Mouse (Mus musculus) hindbrain, postnatal 0 days (tissue): ENCODE data around the gene Wwox. TPM values are rescaled to one million over a fixed set of nuclear protein-coding genes. Genes with fewer than 3 reads are reported as not detected.

Source experiments
- ATAC-seq: fragments of 200-750 bp; cut with Nextera tagmentation; 2 replicates; pipeline ENCODE4 v1.8.0; 2017; ENCODE audit warnings: mild to moderate bottlenecking, moderate TSS enrichment, moderate library complexity
- DNase-seq: peaks from one replicate; pipeline ENCODE4 v3.0.0-alpha.2; 2015; ENCODE audit warnings: low spot score
- H3K27ac ChIP-seq: fragments of 300-500 bp; sonication (generic); 2 replicates; pipeline ENCODE4 v1.5.1; 2014; ENCODE audit warnings: mild to moderate bottlenecking
- H3K27me3 ChIP-seq: fragments of 300-500 bp; sonication (generic); 2 replicates; pipeline ENCODE4 v1.6.1; 2014; ENCODE audit warnings: low read length, mixed read lengths; ENCODE audit not compliant: insufficient read depth
- H3K36me3 ChIP-seq: fragments of 300-500 bp; sonication (generic); 2 replicates; pipeline ENCODE4 v1.6.1; 2014; ENCODE audit warnings: low read length, mixed read lengths; ENCODE audit not compliant: insufficient read depth
- H3K4me1 ChIP-seq: fragments of 300-500 bp; sonication (generic); 2 replicates; pipeline ENCODE4 v1.6.1; 2014; ENCODE audit warnings: antibody characterized with exemption, low read length, mixed read lengths; ENCODE audit not compliant: insufficient read depth
- H3K4me2 ChIP-seq: fragments of 300-500 bp; sonication (generic); 2 replicates; pipeline ENCODE4 v1.6.1; 2014; ENCODE audit warnings: low read depth, mild to moderate bottlenecking, low read length, moderate library complexity, mixed read lengths
- H3K4me3 ChIP-seq: fragments of 300-500 bp; sonication (generic); 2 replicates; pipeline ENCODE4 v1.5.1; 2014; ENCODE audit warnings: low read length
- H3K9ac ChIP-seq: fragments of 300-500 bp; sonication (generic); replicated peaks from 2 replicates; pipeline ENCODE4 v1.6.1; 2014; ENCODE audit warnings: mild to moderate bottlenecking, low read length, moderate library complexity, mixed read lengths
- H3K9me3 ChIP-seq: fragments of 300-500 bp; sonication (generic); 2 replicates; pipeline ENCODE4 v1.6.1; 2016; ENCODE audit warnings: low read length, mixed read lengths
- CTCF ChIP-seq: IDR thresholded peaks from 2 replicates; pipeline ENCODE4 v1.5.1; 2016; ENCODE audit warnings: antibody characterized with exemption, control low read depth, low read depth
- WGBS: fragments of 180-500 bp; shearing (Covaris S2); extraction: QIAGEN DNeasy Blood & Tissue Kit; methylation state at CpG from one replicate; pipeline ENCODE4 v1.1.7; 2014; 5-methylcytosine and 5-hydroxymethylcytosine counted together
- polyA plus RNA-seq: library from polyadenylated mRNA; unstranded; fragments of >200 nt; fragmentation: Nextera tagmentation; extraction: Ambion mirVana; gene quantifications from 2 replicates; pipeline ENCODE4 v1.2.1, GENCODE M21; 2015
- total RNA-seq: library from RNA; depleted of rRNA; stranded (reverse); fragments of >200 nt; gene quantifications from 2 replicates; pipeline ENCODE4 v1.2.3, GENCODE M21; 2014

Wwox gene
- total and polyA plus RNA-seq, 2 experiments from 2014 or later: 17.1 to 19.8 TPM

DNA sequence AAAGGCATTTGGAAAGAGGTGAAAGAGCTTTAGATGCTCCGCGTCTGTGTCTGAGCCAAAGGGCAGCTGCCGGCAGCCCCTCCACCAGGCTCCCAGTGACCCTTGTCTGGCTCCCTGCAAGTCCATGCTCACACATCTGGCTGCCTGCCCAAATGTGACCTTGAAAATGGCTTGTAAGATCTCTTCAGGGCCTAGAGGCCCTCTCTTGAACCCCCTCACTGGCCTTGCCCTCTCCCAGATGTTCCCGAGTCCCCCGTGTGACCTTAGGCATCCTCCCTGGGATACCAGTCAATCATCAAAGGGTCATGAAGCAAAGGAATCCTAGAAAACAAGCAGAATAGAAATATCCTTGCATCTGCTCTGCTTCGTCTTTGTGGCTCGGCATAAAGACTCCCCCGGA lies 567.1 kb downstream of the Wwox start:
- DNase-seq (no peak), ATAC-seq (no peak)
- Histone ChIP-seq H3K27ac (no peak overlapping the region), H3K4me1 (peaks cover 7% of the 10 kb centered on the region; the same call in 1 of the 2 replicates), H3K9ac (no peak overlapping the region), H3K9me3 (no peaks in the 10 kb centered on the region), H3K36me3 (no peaks in the 10 kb centered on the region), H3K4me2 (no peak overlapping the region), H3K27me3 (no peaks in the 10 kb centered on the region), H3K4me3 (no peak overlapping the region)
- 30% methylated on average over 8 of the region's 8 CpGs for WGBS
- no peak for TF ChIP-seq CTCF

GRCm38 (mm10) chr8:115007280-115007679 lies 567.8 kb downstream of the Wwox start:
- Histone ChIP-seq H3K27me3 (no peaks in the 10 kb centered on the region), H3K4me1 (peaks cover 7% of the 10 kb centered on the region; the same call in 1 of the 2 replicates), H3K27ac (no peak overlapping the region), H3K4me3 (no peak overlapping the region), H3K9me3 (no peaks in the 10 kb centered on the region), H3K9ac (no peak overlapping the region), H3K36me3 (no peaks in the 10 kb centered on the region), H3K4me2 (no peak overlapping the region)
- no peak for TF ChIP-seq CTCF
- DNase-seq: no peak
- WGBS: 35% methylated on average over 7 of the region's 7 CpGs
- no peak for ATAC-seq

GRCm38 (mm10) chr8:115008624-115009620 lies 569.5 kb downstream of the Wwox start:
- Histone ChIP-seq H3K4me3 (no peak overlapping the region), H3K36me3 (no peaks in the 10 kb centered on the region), H3K27me3 (no peaks in the 10 kb centered on the region), H3K27ac (no peak overlapping the region), H3K4me1 (peaks cover 7% of the 10 kb centered on the region; the same call in 1 of the 2 replicates), H3K9me3 (no peaks in the 10 kb centered on the region), H3K4me2 (no peak overlapping the region), H3K9ac (no peak overlapping the region)
- no peak for TF ChIP-seq CTCF
- WGBS: 66% methylated on average over 9 of the region's 9 CpGs
- DNase-seq (peak; percentile 44), ATAC-seq (no peak)

DNA sequence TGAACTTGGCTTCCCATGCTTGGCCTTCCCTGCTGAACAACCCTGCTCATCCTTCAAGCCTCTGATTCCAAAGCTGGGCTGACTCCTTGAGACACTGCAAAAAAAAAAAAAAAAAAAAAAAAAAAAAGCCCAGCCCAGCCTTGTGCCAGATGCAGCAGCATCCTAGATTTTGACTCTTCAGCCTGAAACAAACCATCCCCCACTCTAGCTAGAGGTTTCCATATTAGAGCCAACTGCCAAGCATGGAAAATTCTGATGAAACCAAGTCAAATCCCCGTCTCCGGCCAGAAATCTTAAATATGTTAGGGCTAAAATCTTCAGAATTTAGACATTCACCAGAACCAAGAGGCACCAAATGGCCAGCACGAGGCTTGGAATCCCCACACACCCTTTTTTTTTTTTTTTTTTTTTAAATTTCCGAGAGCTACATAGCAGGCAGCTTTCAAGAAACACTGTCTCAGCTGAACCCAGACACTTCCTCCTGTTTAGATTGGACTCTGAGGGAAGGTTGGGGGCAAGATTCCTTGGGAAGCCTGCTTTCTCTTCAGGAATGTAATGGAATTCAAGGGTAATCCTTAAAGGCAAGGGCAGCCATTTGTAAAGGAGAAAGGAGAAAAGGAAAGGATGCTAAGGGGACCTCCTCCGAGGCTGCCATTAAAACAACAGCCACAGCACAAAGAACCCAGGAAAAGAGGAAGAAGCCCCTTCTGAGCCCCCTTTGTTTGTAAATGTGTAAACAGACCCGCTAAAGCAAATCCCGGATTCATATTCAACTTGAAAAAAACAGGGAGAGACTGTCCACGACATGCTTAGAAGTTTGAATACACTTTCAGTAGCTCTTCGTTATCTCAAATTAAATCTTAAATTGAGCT lies 570.7 kb downstream of the Wwox start:
- Histone ChIP-seq H3K4me3 (no peak overlapping the region), H3K27me3 (no peaks in the 10 kb centered on the region), H3K4me1 (peaks cover 7% of the 10 kb centered on the region; the same call in 1 of the 2 replicates), H3K9ac (no peak overlapping the region), H3K36me3 (no peaks in the 10 kb centered on the region), H3K9me3 (no peaks in the 10 kb centered on the region), H3K4me2 (no peak overlapping the region), H3K27ac (no peak overlapping the region)
- WGBS: 30% methylated on average over 9 of the region's 9 CpGs
- DNase-seq (no peak), ATAC-seq (no peak)
- no peak for TF ChIP-seq CTCF

DNA sequence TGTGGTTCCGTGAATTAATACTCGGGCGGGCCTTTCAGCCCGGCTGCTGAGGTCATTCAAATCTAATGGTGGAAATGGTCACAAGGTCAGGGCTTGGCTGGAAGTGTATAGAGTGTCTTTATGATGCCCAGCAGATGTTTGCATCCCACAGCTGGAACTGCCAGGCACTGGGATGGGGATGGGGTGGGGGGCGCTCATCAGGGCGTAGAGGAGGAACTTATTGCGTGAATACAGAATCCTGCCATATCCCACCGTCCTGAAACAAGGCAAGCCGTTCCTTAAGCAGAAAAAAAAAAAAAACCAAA lies 571.3 kb downstream of the Wwox start:
- H3K27me3 ChIP-seq: no peaks in the 10 kb centered on the region
- H3K4me3 ChIP-seq: no peak overlapping the region
- no peaks in the 10 kb centered on the region for H3K36me3 ChIP-seq
- WGBS: 37% methylated on average over 9 of the region's 9 CpGs
- H3K27ac ChIP-seq: no peak overlapping the region
- H3K9me3 ChIP-seq: no peaks in the 10 kb centered on the region
- DNase-seq (no peak), ATAC-seq (no peak)
- H3K9ac ChIP-seq: no peak overlapping the region
- TF ChIP-seq CTCF: no peak
- H3K4me1 ChIP-seq: peaks cover 7% of the 10 kb centered on the region; the same call in 1 of the 2 replicates
- H3K4me2 ChIP-seq: no peak overlapping the region

- Histone ChIP-seq H3K36me3 (no peaks in the 10 kb centered on the region), H3K4me1 (no peaks in the 10 kb centered on the region), H3K9me3 (no peaks in the 10 kb centered on the region), H3K9ac (no peak overlapping the region), H3K27ac (no peak overlapping the region), H3K4me2 (no peak overlapping the region), H3K4me3 (no peak overlapping the region), H3K27me3 (no peaks in the 10 kb centered on the region)
- no peak for DNase-seq
- ATAC-seq: no peak
- 44% methylated on average over 15 of the region's 15 CpGs for WGBS
- no peak for TF ChIP-seq CTCF
Observed at GRCm38 (mm10) chr8:115019661-115020060, 580.2 kb downstream of the Wwox start.
